Mouse (Mus musculus) intestine, embryonic 15.5 days (tissue): Measurements from ENCODE around the gene Kcnma1. TPM values are rescaled to one million over a fixed set of nuclear protein-coding genes. Genes with fewer than 3 reads are reported as not detected.
A peak's percentile ranks its signal among the peaks of the same experiment; 100 is the strongest.

Experiments used
- ATAC-seq: fragments of 200-750 bp; cut with Nextera tagmentation; 2 replicates; pipeline ENCODE4 v1.8.0; 2017; ENCODE audit warnings: moderate TSS enrichment, moderate library complexity
- H3K27ac ChIP-seq: fragments of 300-500 bp; sonication (generic); 2 replicates; pipeline ENCODE4 v1.5.1; 2015; ENCODE audit warnings: mild to moderate bottlenecking, inconsistent platforms
- H3K27me3 ChIP-seq: fragments of 300-500 bp; sonication (generic); replicated peaks from 2 replicates; pipeline ENCODE4 v1.6.1; 2015; ENCODE audit warnings: inconsistent platforms
- H3K36me3 ChIP-seq: fragments of 300-500 bp; sonication (generic); 2 replicates; pipeline ENCODE4 v1.6.1; 2015; ENCODE audit warnings: inconsistent platforms
- H3K4me1 ChIP-seq: fragments of 300-500 bp; sonication (generic); replicated peaks from 2 replicates; pipeline ENCODE4 v1.6.1; 2015; ENCODE audit warnings: inconsistent platforms
- H3K4me2 ChIP-seq: fragments of 300-500 bp; sonication (generic); replicated peaks from 2 replicates; pipeline ENCODE4 v1.6.1; 2015; ENCODE audit warnings: mild to moderate bottlenecking, inconsistent platforms
- H3K4me3 ChIP-seq: fragments of 300-500 bp; sonication (generic); replicated peaks from 2 replicates; pipeline ENCODE4 v1.5.1; 2015; ENCODE audit warnings: inconsistent platforms
- H3K9ac ChIP-seq: fragments of 300-500 bp; sonication (generic); 2 replicates; pipeline ENCODE4 v1.6.1; 2015; ENCODE audit warnings: inconsistent platforms
- H3K9me3 ChIP-seq: fragments of 300-500 bp; sonication (generic); 2 replicates; pipeline ENCODE4 v1.6.1; 2016; ENCODE audit warnings: inconsistent platforms
- WGBS: fragments of 180-500 bp; shearing (Covaris S2); methylation state at CpG from one replicate; pipeline ENCODE4 v1.1.7; 2015; 5-methylcytosine and 5-hydroxymethylcytosine counted together
- polyA plus RNA-seq: library from polyadenylated mRNA; unstranded; fragments of >200 nt; fragmentation: Nextera tagmentation; extraction: Ambion mirVana; gene quantifications from 2 replicates; pipeline ENCODE4 v1.2.1, GENCODE M21; 2015

Kcnma1 gene
- polyA plus RNA-seq, 1 experiment from 2014 or later, result 7.4 TPM

DNA sequence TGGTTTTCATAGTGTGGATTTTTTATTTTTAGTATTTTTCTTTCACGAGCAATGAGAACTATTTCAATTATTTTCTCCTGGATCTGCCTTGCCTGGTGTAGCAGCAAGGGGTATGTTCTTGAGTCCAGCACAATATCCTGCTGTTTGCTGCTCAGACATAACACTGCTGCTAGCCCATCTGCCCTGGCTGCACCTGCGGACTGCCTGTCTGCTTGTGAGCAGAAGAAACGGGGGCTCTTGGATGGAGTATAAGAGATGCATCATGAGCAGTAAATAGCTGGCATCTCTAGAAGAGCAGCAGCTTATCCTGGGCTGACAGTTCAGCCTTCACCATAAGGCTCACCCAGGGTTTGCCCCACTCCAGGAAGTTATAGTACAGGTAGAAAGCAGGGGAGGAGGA is 687.5 kb downstream of the Kcnma1 start:
- Histone ChIP-seq H3K27me3 (no peaks in the 10 kb centered on the region), H3K9me3 (no peaks in the 10 kb centered on the region), H3K4me2 (no peak overlapping the region), H3K27ac (no peak overlapping the region), H3K4me3 (no peak overlapping the region), H3K4me1 (no peaks in the 10 kb centered on the region), H3K36me3 (no peaks in the 10 kb centered on the region), H3K9ac (no peak overlapping the region)
- no peak for ATAC-seq
- 80% methylated on average over 3 of the region's 3 CpGs for WGBS

DNA sequence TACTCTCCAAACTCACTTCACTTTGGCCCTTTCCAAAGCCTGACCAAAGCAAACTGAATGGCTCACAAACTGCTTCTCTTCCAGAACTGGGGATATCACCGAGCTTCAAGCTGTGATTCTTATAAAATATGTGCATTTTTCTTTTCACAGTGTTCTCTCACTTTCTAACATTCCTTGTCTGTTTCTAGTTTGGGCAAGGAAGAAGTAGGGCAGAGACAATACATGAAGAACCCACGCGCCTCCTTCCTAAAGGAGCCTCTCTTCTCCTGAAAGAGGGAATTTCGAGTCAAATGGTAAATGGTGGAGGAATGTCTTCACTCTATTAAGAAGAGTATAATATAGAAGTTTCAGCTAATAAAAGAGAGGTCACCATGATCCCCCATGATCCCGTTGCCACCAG is 709.0 kb downstream of the Kcnma1 start:
- H3K36me3 ChIP-seq, result no peaks in the 10 kb centered on the region
- no peaks in the 10 kb centered on the region for H3K27me3 ChIP-seq
- H3K4me2 ChIP-seq, result no peak overlapping the region
- no peak overlapping the region for H3K9ac ChIP-seq
- H3K9me3 ChIP-seq, result no peaks in the 10 kb centered on the region
- H3K4me1 ChIP-seq, result no peaks in the 10 kb centered on the region
- 87% methylated on average over 5 of the region's 5 CpGs for WGBS
- H3K4me3 ChIP-seq, result no peak overlapping the region
- no peak for ATAC-seq
- no peak overlapping the region for H3K27ac ChIP-seq

DNA sequence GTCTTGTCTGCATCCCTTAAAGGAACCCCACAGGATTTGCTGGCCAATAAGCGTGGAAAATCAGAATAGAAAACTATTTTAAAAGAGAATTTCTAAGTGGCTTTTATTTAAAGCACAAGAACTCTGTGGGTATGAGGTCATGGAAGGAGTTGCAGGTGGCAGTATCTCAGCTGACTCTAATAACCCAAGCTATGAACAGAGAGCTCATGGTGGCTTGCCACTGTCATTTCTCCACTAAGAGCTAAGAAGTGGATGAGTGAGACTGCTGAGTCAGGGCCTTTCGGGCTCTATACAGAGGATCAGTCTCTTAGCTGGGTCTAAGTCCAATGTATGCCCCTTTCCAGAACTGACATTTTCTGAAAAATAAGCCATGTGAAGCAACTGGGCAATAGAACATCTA is 713.8 kb downstream of the Kcnma1 start:
- H3K27ac ChIP-seq, result no peak overlapping the region
- ATAC-seq, result no peak
- H3K9ac ChIP-seq, result no peak overlapping the region
- WGBS, result 88% methylated on average over 2 of the region's 2 CpGs
- H3K4me1 ChIP-seq, result no peaks in the 10 kb centered on the region
- no peak overlapping the region for H3K4me3 ChIP-seq
- H3K9me3 ChIP-seq, result no peaks in the 10 kb centered on the region
- no peak overlapping the region for H3K4me2 ChIP-seq
- H3K36me3 ChIP-seq, result no peaks in the 10 kb centered on the region
- H3K27me3 ChIP-seq, result no peaks in the 10 kb centered on the region

DNA sequence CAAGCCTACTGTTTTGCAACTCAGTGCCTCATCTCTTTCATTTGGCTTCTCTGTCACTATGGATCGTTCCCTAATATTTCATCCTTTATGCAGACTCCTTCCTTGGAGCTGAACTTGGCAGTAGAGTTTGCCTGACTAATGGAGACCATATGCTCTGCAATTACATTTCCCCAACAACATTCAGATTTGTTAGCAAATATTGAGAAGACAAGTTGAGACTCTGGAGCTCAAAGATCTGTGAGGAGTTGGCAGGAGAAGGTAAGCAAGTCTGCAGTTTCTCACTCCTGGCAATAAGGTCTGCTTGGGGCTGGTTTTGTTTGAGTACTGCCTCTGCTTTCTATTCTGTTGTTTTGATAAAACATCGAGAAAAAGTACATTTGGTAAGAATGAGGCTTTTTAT is 723.7 kb downstream of the Kcnma1 start:
- Histone ChIP-seq H3K27ac (no peak overlapping the region), H3K27me3 (no peaks in the 10 kb centered on the region), H3K4me1 (no peaks in the 10 kb centered on the region), H3K9ac (no peak overlapping the region), H3K9me3 (no peaks in the 10 kb centered on the region), H3K36me3 (no peaks in the 10 kb centered on the region), H3K4me3 (no peak overlapping the region), H3K4me2 (no peak overlapping the region)
- 54% methylated on average over 2 of the region's 2 CpGs for WGBS
- no peak for ATAC-seq

DNA sequence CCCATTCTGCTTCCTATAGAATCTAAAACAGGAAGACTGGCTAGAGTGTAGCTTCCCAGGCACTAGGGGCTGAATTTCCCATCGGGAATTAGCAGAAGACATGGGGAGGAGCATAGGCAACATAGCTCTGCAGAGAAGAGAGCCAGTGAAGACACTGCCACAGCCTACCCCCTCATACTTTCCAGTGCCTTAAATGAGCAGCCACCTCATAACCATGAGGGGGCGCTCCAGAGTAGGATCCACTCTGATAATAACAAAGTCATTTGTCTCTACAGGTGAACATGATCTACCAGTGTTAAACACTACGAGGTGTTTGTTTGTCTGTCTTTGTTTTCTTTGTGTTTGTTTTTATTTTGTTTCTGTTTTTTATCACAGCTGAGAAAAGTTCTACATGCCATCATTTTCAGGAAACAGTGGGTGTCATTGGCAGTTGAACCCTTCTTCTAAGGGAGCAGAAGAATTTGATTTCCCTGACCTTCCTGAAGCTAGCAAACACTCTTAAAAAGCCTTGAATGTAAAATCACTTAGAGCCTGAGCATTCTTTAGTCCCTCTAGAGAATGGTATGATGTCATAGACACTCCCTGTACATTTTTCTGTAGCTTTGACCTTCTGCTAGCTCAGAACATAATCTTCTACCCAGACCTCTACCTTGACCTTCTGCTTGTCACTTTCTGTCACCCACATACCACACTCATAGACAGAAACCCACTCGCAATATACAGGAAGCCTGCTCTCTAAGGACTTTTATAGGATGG is 747.6 kb downstream of the Kcnma1 start:
- WGBS, result 46% methylated on average over 4 of the region's 4 CpGs
- H3K9me3 ChIP-seq, result no peaks in the 10 kb centered on the region
- H3K9ac ChIP-seq, result no peak overlapping the region
- H3K4me1 ChIP-seq, result no peaks in the 10 kb centered on the region; the same call in 1 of the 2 replicates
- ATAC-seq, result no peak
- no peak overlapping the region for H3K27ac ChIP-seq
- H3K4me2 ChIP-seq, result no peak overlapping the region
- H3K36me3 ChIP-seq, result no peaks in the 10 kb centered on the region
- H3K4me3 ChIP-seq, result no peak overlapping the region
- H3K27me3 ChIP-seq, result no peaks in the 10 kb centered on the region

DNA sequence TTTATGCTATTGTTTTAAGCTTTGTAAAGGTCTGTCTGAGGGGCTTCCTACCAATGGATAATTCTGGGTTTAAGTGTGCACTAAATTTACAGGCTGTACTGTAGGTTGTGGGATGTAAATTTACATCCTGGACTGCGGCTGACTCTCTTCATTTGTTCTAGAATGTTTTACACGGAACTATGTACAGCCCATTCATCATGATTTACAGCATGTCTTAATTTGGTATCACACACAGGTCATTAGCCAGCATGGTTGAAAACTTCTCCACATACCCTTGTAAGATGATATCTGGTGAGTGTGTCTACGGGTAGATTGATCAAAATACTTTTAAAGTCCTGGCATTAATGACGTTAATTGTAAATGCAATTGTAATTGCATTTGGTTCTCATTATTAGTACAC is 761.1 kb downstream of the Kcnma1 start:
- H3K9me3 ChIP-seq, result no peaks in the 10 kb centered on the region
- WGBS, result 67% methylated on average over 4 of the region's 4 CpGs
- ATAC-seq, result no peak
- H3K4me3 ChIP-seq, result no peak overlapping the region
- H3K4me1 ChIP-seq, result no peaks in the 10 kb centered on the region
- H3K27me3 ChIP-seq, result no peaks in the 10 kb centered on the region
- no peak overlapping the region for H3K27ac ChIP-seq
- H3K4me2 ChIP-seq, result no peak overlapping the region
- no peak overlapping the region for H3K9ac ChIP-seq
- H3K36me3 ChIP-seq, result no peaks in the 10 kb centered on the region

DNA sequence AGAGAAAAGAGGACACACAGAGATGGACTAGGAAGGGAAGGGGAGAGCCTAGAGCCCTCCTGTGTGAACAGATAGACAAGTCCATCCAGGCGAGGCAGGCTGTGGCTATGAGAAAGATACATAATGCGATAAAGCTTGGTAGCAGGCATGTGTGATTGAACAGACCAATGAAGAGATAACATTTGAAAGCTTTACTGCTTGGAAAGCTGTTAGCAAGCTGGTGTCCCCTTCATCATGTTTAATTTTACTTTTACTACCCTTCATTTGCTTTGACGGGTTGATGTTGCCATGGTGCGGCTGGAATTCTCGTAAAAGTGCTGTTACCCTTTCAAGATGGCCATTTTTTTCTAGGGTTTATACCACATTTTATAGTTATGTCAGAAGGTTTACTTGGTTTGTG is 769.8 kb downstream of the Kcnma1 start:
- Histone ChIP-seq H3K9me3 (no peaks in the 10 kb centered on the region), H3K27ac (no peak overlapping the region), H3K27me3 (no peaks in the 10 kb centered on the region), H3K4me2 (no peak overlapping the region), H3K36me3 (no peaks in the 10 kb centered on the region), H3K4me1 (no peaks in the 10 kb centered on the region), H3K9ac (no peak overlapping the region), H3K4me3 (no peak overlapping the region)
- WGBS, result 37% methylated on average over 5 of the region's 5 CpGs
- peak; percentile 45; the same call in 1 of the 2 replicates for ATAC-seq

DNA sequence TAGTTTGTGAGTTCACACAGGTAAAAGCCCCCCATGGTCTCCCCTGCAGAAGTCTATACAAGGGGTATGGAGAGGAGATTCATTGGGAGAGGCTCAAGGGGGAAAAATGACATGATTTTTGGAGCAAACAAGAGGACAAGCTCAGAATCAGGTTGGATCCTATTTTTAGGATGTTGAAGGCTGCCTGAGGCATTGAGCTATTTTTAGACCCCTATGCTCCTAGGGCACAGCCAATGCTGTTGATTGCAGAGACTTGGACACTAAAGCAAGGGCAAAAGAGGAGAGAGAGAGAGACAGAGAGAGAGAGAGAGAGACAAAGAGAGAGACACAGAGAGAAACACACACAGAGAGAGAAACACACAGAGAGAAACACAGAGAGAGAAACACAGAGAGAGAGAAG is 770.4 kb downstream of the Kcnma1 start:
- no peak overlapping the region for H3K27ac ChIP-seq
- H3K36me3 ChIP-seq, result no peaks in the 10 kb centered on the region
- H3K9ac ChIP-seq, result no peak overlapping the region
- ATAC-seq, result no peak
- H3K4me1 ChIP-seq, result no peaks in the 10 kb centered on the region
- H3K9me3 ChIP-seq, result no peaks in the 10 kb centered on the region
- no peaks in the 10 kb centered on the region for H3K27me3 ChIP-seq
- no peak overlapping the region for H3K4me2 ChIP-seq
- H3K4me3 ChIP-seq, result no peak overlapping the region

Other genes with a start within 250 kb of the Kcnma1 start
- gene Dlg5, start 231.4 kb upstream of the Kcnma1 start, polyA plus RNA-seq, result 10.5 and 11.8 TPM in 2 replicates